Mouse (Mus musculus) retina, embryonic 14.5 days (tissue): ENCODE results near the gene Pde6h.
A peak's percentile ranks its signal among the peaks of the same experiment; 100 is the strongest.

ENCODE experiments used
- DNase-seq: peaks from one replicate; pipeline ENCODE4 v3.0.0-alpha.2; 2015; ENCODE audit warnings: low spot score

The Pde6h gene

DNA sequence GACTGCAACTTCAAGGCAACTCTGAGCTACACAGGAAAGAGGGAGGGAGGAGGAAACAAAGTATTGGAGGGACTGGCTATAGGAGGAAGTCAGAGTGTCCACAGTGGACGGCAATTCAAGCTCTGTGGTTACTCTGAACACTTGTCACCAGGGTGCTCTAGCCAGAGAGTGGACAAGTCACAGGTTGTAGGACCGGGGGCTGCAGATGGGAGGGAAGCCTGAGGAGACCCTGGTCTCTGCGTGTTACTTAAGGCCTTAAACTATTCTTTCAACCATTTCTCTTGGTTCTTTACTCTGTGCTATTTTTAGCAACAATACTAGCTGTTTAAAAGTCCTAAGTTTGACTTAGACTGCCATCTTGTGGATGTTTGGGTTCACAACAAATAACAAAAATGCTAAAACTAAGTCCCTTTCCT lies 56.7 kb downstream of the Pde6h start:
- peak; percentile 69 for DNase-seq

GRCm38 (mm10) chr6:136982581-136982980 lies 58.9 kb downstream of the Pde6h start:
- no peak for DNase-seq

DNA sequence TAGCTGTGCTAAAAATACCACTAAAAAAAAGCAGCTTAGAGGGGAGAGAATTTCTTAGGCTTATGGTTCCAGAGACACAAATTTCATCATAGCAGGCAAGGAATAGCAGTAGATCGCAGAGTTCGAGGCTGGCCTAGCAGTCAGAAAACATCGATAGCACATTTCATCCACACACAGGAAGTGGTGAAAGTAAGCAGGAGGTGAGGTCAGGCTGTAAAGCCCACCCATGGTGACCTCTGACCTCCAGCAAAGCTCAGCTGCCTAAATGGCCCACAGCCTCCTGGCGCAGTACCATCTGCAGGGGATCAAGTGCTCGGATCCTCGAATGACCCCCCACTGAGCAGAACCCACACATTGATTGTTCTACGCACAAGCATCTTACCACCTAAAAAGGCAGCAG lies 59.6 kb downstream of the Pde6h start:
- DNase-seq, result no peak

DNA sequence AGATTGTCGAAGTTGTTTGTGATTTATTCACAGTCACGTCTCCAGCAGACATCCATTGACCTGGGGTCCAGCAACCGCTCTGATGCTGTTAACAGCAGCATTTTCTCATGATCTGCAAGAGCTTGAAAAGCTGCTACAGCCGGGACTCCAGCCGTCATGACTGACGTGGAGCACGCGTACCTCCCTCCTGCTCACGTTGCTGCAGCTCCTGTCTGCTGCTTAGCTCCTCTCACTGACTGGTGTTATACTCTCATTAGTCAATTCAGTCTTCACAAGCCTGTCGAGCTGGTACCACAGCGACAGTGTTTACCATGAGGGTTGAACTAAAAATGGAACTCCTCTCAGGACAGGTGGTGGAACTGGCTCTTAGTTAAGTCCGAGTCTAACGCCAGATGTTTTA lies 62.4 kb downstream of the Pde6h start:
- DNase-seq, result no peak

DNA sequence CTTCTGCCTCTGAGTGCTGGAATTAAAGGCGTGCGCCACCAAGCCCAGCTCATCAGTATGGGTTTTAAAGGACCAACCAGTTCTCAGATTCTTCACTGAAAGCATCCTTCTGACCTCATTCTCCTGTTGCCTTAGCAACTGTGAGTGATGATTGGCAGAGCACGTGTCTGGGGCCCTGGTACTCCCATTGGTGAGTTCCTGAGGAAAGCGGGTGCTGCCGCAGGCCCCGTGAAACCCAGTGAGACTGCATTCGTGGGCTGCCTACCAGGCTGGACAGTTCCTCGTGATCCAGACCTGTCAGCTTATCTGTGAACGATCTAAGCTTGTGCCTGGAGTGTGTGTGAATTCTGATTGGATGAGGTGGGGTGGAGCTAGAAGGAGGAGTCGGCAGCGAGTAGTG lies 63.1 kb downstream of the Pde6h start:
- DNase-seq, result no peak

GRCm38 (mm10) chr6:136988536-136989060 lies 65.0 kb downstream of the Pde6h start:
- DNase-seq, result no peak

DNA sequence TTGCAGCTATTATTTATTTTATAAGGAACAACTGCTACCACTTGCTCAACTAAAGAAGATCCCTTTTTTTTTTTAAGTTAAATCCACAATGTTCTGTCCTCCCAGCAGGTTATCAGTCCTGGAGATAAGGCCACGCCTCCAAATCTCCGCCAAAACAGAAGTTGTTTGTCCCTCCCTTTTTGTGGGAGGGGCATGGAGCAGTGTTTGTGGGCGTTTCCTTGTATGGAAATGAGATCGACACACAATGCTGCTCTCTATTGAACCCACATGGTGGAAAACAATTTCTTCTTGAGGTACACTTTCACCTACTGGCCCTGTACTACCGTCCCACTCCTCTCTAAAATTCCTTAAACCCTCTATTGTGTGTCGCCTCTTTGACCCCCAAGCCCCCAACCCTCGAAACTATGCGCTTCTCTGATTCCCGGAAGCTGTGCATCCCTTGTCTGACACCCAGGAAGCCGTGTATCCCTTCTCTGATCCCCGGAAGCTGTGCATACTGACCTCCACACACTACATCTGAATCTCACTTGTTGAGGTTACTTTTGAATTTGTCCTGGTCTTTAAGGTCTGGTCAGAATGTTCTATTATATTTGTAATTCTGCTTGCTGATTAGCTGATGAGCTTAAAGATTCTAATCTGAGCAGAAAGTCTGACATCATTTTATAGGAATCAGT lies 66.3 kb downstream of the Pde6h start:
- no peak for DNase-seq

DNA sequence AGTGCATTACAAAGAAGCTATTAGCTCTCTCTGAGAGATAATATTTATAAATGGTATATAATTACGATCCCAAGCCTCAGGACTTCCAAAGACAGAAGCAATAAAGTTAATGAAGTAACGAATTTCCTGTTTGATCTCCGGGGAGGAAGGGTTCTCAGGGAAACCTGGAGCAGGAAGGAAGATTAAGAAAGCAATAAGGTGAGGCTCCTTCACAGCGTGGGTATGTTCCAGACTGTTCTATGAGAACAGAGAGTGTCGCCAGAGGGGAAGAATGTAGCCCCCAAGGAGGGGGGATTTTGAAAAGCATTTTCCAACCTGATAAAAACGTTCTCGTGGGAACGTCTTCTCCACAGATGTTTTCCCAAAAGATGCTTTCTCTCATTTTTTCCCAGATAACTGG lies 66.9 kb downstream of the Pde6h start:
- no peak for DNase-seq

DNA sequence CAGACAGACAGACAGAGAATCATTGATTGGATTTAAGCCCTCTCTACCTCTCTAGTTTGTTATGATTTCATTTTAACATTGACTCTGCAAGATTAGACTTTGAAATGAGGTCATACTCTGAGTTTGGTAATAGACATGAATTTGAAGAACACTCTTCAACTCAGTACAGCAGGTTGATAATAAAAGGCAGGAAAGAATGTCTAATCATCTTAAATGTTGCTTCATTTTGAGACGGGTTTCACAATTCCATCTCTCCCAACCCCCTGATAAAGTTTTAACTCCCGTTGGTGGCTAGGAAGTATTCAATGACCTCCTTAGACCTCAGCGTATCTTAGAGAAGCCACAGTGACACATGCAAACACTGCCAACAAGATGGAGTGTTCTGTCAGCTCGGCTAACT lies 69.9 kb downstream of the Pde6h start:
- no peak for DNase-seq

- no peak for DNase-seq
Measured at GRCm38 (mm10) chr6:136995533-136995932, 71.9 kb downstream of the Pde6h start.

DNA sequence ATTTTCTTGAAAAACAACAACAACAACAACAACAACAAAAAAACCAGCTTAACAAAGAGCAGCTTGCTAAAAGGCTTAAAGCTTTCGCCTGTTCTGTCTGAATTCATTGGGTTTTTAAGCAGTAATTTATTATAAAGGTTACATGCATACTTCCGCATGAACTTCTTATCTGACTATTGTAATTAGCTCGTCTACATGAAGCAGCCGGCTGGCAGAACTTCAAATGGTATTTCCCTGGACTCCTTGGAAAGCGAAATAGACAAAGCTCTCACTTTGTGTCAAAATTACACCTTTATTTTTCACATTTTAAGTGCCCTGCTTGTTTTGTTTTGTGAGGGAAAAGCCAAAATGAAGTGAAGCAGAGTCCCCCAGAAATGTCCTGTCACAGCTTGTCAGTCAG lies 72.7 kb downstream of the Pde6h start:
- DNase-seq, result no peak

DNA sequence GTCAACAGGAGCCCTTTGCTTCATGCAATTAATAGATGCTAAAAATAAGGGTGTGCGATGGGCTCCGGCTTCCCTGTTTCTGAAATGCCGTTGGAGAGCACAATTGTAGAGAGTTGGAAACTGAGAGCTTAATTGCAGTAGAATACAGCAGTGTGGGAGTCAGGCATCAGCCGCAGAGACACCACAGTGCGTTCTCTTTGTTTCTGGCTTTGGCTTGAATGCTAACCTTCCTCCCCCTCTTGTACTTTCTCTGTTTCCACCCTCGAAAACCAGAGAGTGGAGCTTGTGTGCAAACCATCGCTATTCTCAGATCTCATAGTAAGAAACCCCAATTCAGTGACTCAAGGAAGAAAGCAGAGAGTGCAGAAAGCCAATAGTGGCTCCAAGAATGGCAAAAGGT lies 74.5 kb downstream of the Pde6h start:
- no peak for DNase-seq

DNA sequence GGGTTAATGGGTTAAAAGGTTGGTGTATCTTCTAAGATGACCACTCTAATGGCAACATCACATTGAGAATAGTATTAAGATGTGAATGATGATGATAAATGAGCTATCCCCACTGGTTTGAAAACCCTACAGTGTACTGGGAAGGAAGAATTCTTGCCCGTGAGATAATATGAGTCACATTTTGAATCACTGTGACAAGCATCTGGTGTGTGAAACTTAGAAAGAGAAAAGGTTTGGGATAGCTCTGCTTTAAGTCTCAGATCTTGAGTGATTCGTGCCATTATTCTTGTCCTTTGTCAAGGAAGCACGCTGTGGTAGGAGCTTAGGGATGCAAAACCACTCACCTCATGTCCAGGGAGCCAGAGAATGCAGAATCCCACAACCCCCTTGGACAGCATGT lies 75.4 kb downstream of the Pde6h start:
- no peak for DNase-seq

DNA sequence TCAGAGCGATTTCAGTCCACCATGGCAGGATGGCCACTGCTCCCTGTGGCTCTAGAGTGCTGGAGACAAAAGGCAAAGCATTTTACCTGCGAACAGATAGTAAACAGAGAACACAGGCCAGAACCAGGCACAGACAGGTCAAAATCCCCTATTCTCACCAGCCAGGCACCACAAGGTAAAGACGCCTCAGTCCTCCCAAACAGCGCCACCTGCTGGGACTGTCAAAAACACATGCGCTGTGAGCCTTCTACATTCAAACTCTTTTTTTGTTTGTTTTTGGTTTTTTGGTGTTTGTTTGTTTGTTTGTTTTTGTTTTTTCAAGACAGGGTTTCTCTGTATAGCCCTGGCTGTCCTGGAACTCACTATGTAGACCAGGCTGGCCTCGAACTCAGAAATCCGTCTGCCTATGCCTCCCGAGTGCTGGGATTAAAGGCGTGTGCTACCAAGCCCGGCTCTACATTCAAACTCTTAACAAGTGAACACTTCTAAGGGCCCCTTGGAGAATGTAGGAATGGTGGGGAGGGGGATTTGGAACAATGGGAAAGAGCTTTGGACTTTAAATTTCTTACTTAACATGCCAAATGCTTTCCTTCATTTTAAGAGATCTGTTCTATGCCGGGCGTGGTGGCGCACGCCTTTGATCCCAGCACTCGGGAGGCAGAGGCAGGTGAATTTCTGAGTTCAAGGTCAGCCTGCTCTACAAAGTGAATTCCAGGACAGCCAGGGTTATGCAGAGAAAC lies 76.2 kb downstream of the Pde6h start:
- DNase-seq, result no peak

GRCm38 (mm10) chr6:137000706-137001105 lies 77.1 kb downstream of the Pde6h start:
- DNase-seq, result peak; percentile 27

GRCm38 (mm10) chr6:137001267-137002168 lies 77.9 kb downstream of the Pde6h start:
- peak; percentile 28 for DNase-seq

GRCm38 (mm10) chr6:137002169-137002514 lies 78.5 kb downstream of the Pde6h start:
- DNase-seq, result no peak

DNA sequence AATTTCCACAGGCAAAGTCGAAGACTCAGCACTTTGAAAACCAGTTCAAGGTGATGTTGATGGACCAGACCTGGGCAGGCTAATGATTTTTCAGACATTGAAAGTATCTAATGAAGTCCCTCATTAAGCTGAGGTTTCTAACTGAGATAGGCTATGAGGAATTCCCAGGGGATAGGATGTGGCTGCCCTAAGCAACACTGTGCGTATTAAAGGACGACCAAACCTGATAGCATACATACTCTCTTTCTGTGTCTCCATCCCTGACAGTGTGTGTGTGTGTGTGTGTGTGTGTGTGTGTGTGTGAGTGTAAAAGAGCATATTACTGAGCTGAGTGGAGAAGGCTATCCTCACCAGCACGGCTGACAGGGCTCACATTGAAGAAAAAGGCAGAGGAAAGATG lies 80.7 kb downstream of the Pde6h start:
- DNase-seq, result no peak

GRCm38 (mm10) chr6:137011187-137011586 lies 87.6 kb downstream of the Pde6h start:
- DNase-seq, result no peak

GRCm38 (mm10) chr6:137014346-137014745 lies 90.7 kb downstream of the Pde6h start:
- DNase-seq, result no peak

GRCm38 (mm10) chr6:137017216-137017973 lies 93.8 kb downstream of the Pde6h start:
- no peak for DNase-seq
